Mouse (Mus musculus): ENCODE measurements around the gene Gm28048. TPM values are rescaled to one million over a fixed set of nuclear protein-coding genes. Genes with fewer than 3 reads are reported as not detected.

Gene Gm28048
- polyA plus RNA-seq, 1 experiment, result 1.9 TPM

- peak; percentile 14 for TF ChIP-seq TCF12 (IDR thresholded peaks at IDR 0.05; ENCODE audit: insufficient read depth, poor library complexity, severe bottlenecking)
- 0 out of 2 replicates have a peak, but pooled peaks have one; percentile 18 for TF ChIP-seq CEBPB (IDR thresholded peaks at IDR 0.05; ENCODE audit: insufficient read depth, poor library complexity, severe bottlenecking)
- TF ChIP-seq MYOD1 (IDR thresholded peaks at IDR 0.05; ENCODE audit: control insufficient read depth in 1 of 3, insufficient read length in 2 of 3, low read depth in 2 of 3), result peak in 2 of 3 experiments; percentile 23 to 43
- TF ChIP-seq POLR2A (IDR thresholded peaks at IDR 0.05; ENCODE audit: insufficient read length, low read depth), result no peak
- TF ChIP-seq MYOG (IDR thresholded peaks at IDR 0.05; ENCODE audit: control insufficient read depth in 1 of 3, insufficient read depth in 1 of 3, insufficient read length in 2 of 3, low read depth in 2 of 3), result peak in 1 of 3 experiments; percentile 63
- H3K4me3 ChIP-seq, result no peak overlapping the region
- H3K4me2 ChIP-seq (ENCODE audit: low read depth), result peak overlapping the region; percentile 45
- no peaks in the 10 kb centered on the region for H3K79me2 ChIP-seq (ENCODE audit: control insufficient read depth, insufficient read depth)
- no peaks in the 10 kb centered on the region for H3K27me3 ChIP-seq (ENCODE audit: control insufficient read depth, insufficient read depth, insufficient read length)
- H3ac ChIP-seq (ENCODE audit: control insufficient read depth, insufficient read length), result no peak overlapping the region
- H3K36me3 ChIP-seq (ENCODE audit: control insufficient read depth, insufficient read depth), result no peaks in the 10 kb centered on the region
Measured at GRCm38 (mm10) chr11:22891242-22891641, 90.6 kb downstream of the Gm28048 start.

- no peak overlapping the region for H3ac ChIP-seq (ENCODE audit: control insufficient read depth, insufficient read length)
- no peaks in the 10 kb centered on the region for H3K79me2 ChIP-seq (ENCODE audit: control insufficient read depth, insufficient read depth)
- no peaks in the 10 kb centered on the region for H3K27me3 ChIP-seq (ENCODE audit: control insufficient read depth, insufficient read depth, insufficient read length)
- no peak overlapping the region for H3K4me2 ChIP-seq (ENCODE audit: low read depth)
- no peak overlapping the region for H3K4me3 ChIP-seq
- no peak for TF ChIP-seq SRF (IDR thresholded peaks at IDR 0.05; ENCODE audit: control insufficient read depth, insufficient read length, low read depth)
- no peak for TF ChIP-seq USF1 (IDR thresholded peaks at IDR 0.05; ENCODE audit: low read depth)
- no peak for TF ChIP-seq POLR2AphosphoS2 (IDR thresholded peaks at IDR 0.05; ENCODE audit: insufficient read length, low read depth)
- TF ChIP-seq TCF3 (IDR thresholded peaks at IDR 0.05; ENCODE audit: insufficient read length, low read depth), result no peak
- no peak for TF ChIP-seq E2F4 (IDR thresholded peaks at IDR 0.05; ENCODE audit: insufficient read depth)
- no peak for TF ChIP-seq REST (IDR thresholded peaks at IDR 0.05; ENCODE audit: insufficient read depth, insufficient read length)
- TF ChIP-seq MYOD1 (IDR thresholded peaks at IDR 0.05; ENCODE audit: control insufficient read depth in 1 of 3, insufficient read length in 2 of 3, low read depth in 2 of 3), result no peak
- no peak for TF ChIP-seq MYOG (IDR thresholded peaks at IDR 0.05; ENCODE audit: control insufficient read depth in 1 of 3, insufficient read depth in 1 of 3, insufficient read length in 2 of 3, low read depth in 2 of 3)
- H3K36me3 ChIP-seq (ENCODE audit: control insufficient read depth, insufficient read depth), result no peaks in the 10 kb centered on the region
Measured at GRCm38 (mm10) chr11:22889224-22889623, 92.7 kb downstream of the Gm28048 start.

GRCm38 (mm10) chr11:22886991-22887390 is 94.9 kb downstream of the Gm28048 start:
- Histone ChIP-seq H3K79me2 (ENCODE audit: control insufficient read depth, insufficient read depth) (no peaks in the 10 kb centered on the region), H3K4me2 (ENCODE audit: low read depth) (no peak overlapping the region), H3K4me3 (no peak overlapping the region), H3ac (ENCODE audit: control insufficient read depth, insufficient read length) (no peak overlapping the region), H3K36me3 (ENCODE audit: control insufficient read depth, insufficient read depth) (no peaks in the 10 kb centered on the region), H3K27me3 (ENCODE audit: control insufficient read depth, insufficient read depth, insufficient read length) (no peaks in the 10 kb centered on the region)
- TF ChIP-seq POLR2A (IDR thresholded peaks at IDR 0.05; ENCODE audit: insufficient read length, low read depth), result no peak
- no peak for TF ChIP-seq TCF3 (IDR thresholded peaks at IDR 0.05; ENCODE audit: insufficient read length, low read depth)
- TF ChIP-seq E2F4 (IDR thresholded peaks at IDR 0.05; ENCODE audit: insufficient read depth), result no peak
- no peak for TF ChIP-seq CEBPB (IDR thresholded peaks at IDR 0.05; ENCODE audit: insufficient read depth, poor library complexity, severe bottlenecking)

GRCm38 (mm10) chr11:22885350-22885749 is 96.5 kb downstream of the Gm28048 start:
- H3K4me3 ChIP-seq, result no peak overlapping the region

GRCm38 (mm10) chr11:22883676-22884075 is 98.2 kb downstream of the Gm28048 start:
- Histone ChIP-seq H3K4me3 (no peak overlapping the region), H3ac (ENCODE audit: control insufficient read depth, insufficient read length) (no peak overlapping the region), H3K4me2 (ENCODE audit: low read depth) (no peak overlapping the region), H3K36me3 (ENCODE audit: control insufficient read depth, insufficient read depth) (no peaks in the 10 kb centered on the region), H3K27me3 (ENCODE audit: control insufficient read depth, insufficient read depth, insufficient read length) (no peaks in the 10 kb centered on the region), H3K79me2 (ENCODE audit: control insufficient read depth, insufficient read depth) (no peaks in the 10 kb centered on the region)
- TF ChIP-seq POLR2AphosphoS2 (IDR thresholded peaks at IDR 0.05; ENCODE audit: insufficient read length, low read depth) (no peak), REST (IDR thresholded peaks at IDR 0.05; ENCODE audit: insufficient read depth, insufficient read length) (no peak), MAX (IDR thresholded peaks at IDR 0.05; ENCODE audit: low read depth) (no peak), E2F4 (IDR thresholded peaks at IDR 0.05; ENCODE audit: insufficient read depth) (no peak), TCF3 (IDR thresholded peaks at IDR 0.05; ENCODE audit: insufficient read length, low read depth) (no peak), TCF12 (IDR thresholded peaks at IDR 0.05; ENCODE audit: insufficient read depth, poor library complexity, severe bottlenecking) (no peak), USF1 (IDR thresholded peaks at IDR 0.05; ENCODE audit: low read depth) (no peak)

More at GRCm38 (mm10) chr11:22885350-22885749, 96.5 kb downstream of the Gm28048 start:
- TF ChIP-seq MYOG (IDR thresholded peaks at IDR 0.05; ENCODE audit: control insufficient read depth in 1 of 3, insufficient read depth in 1 of 3, insufficient read length in 2 of 3, low read depth in 2 of 3) (no peak), POLR2A (IDR thresholded peaks at IDR 0.05; ENCODE audit: insufficient read length, low read depth) (no peak), TCF12 (IDR thresholded peaks at IDR 0.05; ENCODE audit: insufficient read depth, poor library complexity, severe bottlenecking) (no peak), SRF (IDR thresholded peaks at IDR 0.05; ENCODE audit: control insufficient read depth, insufficient read length, low read depth) (no peak), REST (IDR thresholded peaks at IDR 0.05; ENCODE audit: insufficient read depth, insufficient read length) (no peak), TCF3 (IDR thresholded peaks at IDR 0.05; ENCODE audit: insufficient read length, low read depth) (no peak), MYOD1 (IDR thresholded peaks at IDR 0.05; ENCODE audit: control insufficient read depth in 1 of 3, insufficient read length in 2 of 3, low read depth in 2 of 3) (no peak), POLR2AphosphoS2 (IDR thresholded peaks at IDR 0.05; ENCODE audit: insufficient read length, low read depth) (no peak), E2F4 (IDR thresholded peaks at IDR 0.05; ENCODE audit: insufficient read depth) (no peak), CEBPB (IDR thresholded peaks at IDR 0.05; ENCODE audit: insufficient read depth, poor library complexity, severe bottlenecking) (no peak), MAX (IDR thresholded peaks at IDR 0.05; ENCODE audit: low read depth) (no peak)
- no peak overlapping the region for H3K4me2 ChIP-seq (ENCODE audit: low read depth)
- no peaks in the 10 kb centered on the region for H3K79me2 ChIP-seq (ENCODE audit: control insufficient read depth, insufficient read depth)
- H3ac ChIP-seq (ENCODE audit: control insufficient read depth, insufficient read length), result no peak overlapping the region
- no peaks in the 10 kb centered on the region for H3K36me3 ChIP-seq (ENCODE audit: control insufficient read depth, insufficient read depth)
- H3K27me3 ChIP-seq (ENCODE audit: control insufficient read depth, insufficient read depth, insufficient read length), result no peaks in the 10 kb centered on the region
